Mouse (Mus musculus) kidney, adult 2 months (tissue): Measurements from ENCODE around the gene Rilp. TPM values are rescaled to one million over a fixed set of nuclear protein-coding genes. Genes with fewer than 3 reads are reported as not detected.

Experiments
- DNase-seq: peaks from one replicate; pipeline ENCODE4 v3.0.0; 2021
- H3K27ac ChIP-seq: fragments of 200-500 bp; 2 replicates; pipeline ENCODE4 v1.5.1; 2012; ENCODE audit warnings: low read depth, low read length, control low read depth, inconsistent platforms; ENCODE audit not compliant: insufficient read depth
- H3K27me3 ChIP-seq: fragments of 200-500 bp; replicated peaks from 2 replicates; pipeline ENCODE4 v1.6.1; 2012; ENCODE audit warnings: mild to moderate bottlenecking, moderate library complexity, low read length, inconsistent platforms; ENCODE audit not compliant: control insufficient read depth, insufficient read depth
- H3K36me3 ChIP-seq: fragments of 200-500 bp; 2 replicates; pipeline ENCODE4 v1.6.1; 2012; ENCODE audit warnings: mild to moderate bottlenecking, moderate library complexity, low read length, inconsistent platforms; ENCODE audit not compliant: control insufficient read depth, insufficient read depth
- H3K4me1 ChIP-seq: fragments of 200-500 bp; 2 replicates; pipeline ENCODE4 v1.6.1; 2011; ENCODE audit warnings: low read length; ENCODE audit not compliant: control insufficient read depth, insufficient read depth
- H3K4me3 ChIP-seq: fragments of 200-500 bp; 2 replicates; pipeline ENCODE4 v1.5.1; 2011; ENCODE audit warnings: mild to moderate bottlenecking, low read depth, low read length, control low read depth; ENCODE audit not compliant: insufficient read depth
- POLR2A ChIP-seq: fragments of 200-500 bp; IDR thresholded peaks from one replicate; pipeline ENCODE4 v1.6.1; 2011; ENCODE audit warnings: low read depth, low read length, control low read depth
- whole genome bisulfite sequencing: fragments of 180-500 bp; shearing (Covaris S2); methylation state at CpG from one replicate; pipeline ENCODE4 v1.1.7; 2018; 5-methylcytosine and 5-hydroxymethylcytosine counted together
- polyA plus RNA-seq: library from polyadenylated mRNA; depleted of rRNA; stranded (reverse); fragments of >200 nt; gene quantifications from 2 replicates; pipeline ENCODE4 v1.2.3, GENCODE M21; 2012; rRNA removed

The Rilp gene
- polyA plus RNA-seq, 1 experiment: 19.8 TPM

DNA sequence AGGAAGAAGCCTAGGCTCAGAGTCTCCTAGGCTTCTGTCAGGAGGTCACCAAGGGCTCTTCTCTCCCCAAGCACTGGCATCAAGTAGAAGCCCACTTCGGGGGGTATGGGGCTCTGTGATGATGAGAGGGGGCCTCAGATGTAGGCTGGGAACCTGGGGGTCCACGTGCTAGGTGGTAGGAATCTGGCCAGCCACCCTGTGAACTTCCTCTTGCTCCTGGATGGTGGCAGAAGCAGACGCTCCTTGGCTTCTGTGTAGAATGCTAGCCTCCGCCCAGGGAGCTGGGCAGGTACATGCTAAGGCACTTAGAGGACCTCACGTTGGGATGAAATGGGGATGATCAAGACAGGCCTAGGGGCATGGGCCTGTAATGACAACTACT is 51.5 kb downstream of the Rilp start:
- no peak for DNase-seq
- Histone ChIP-seq H3K4me3 (no peak overlapping the region), H3K4me1 (peaks cover 3% of the 10 kb centered on the region; the same call in 1 of the 2 replicates), H3K27ac (no peak overlapping the region), H3K36me3 (no peaks in the 10 kb centered on the region; the same call in 1 of the 2 replicates), H3K27me3 (no peaks in the 10 kb centered on the region)
- 83% methylated on average over 5 of the region's 5 CpGs for WGBS
- no peak for TF ChIP-seq POLR2A

Other genes starting within 250 kb of the Rilp start
- 17.0 and 21.3 TPM in 2 replicates for gene Rpa1, start 161.8 kb upstream of the Rilp start, polyA plus RNA-seq
- 7.1 and 7.2 TPM in 2 replicates for gene Smyd4, start 161.7 kb upstream of the Rilp start, polyA plus RNA-seq
- gene Serpinf1, start 87.4 kb upstream of the Rilp start, polyA plus RNA-seq: 17.2 and 29.9 TPM in 2 replicates
- gene Serpinf2, start 70.5 kb upstream of the Rilp start, polyA plus RNA-seq: 126 and 141 TPM in 2 replicates
- gene Wdr81, start 55.4 kb upstream of the Rilp start, polyA plus RNA-seq: 17.7 and 21.0 TPM in 2 replicates
- gene Tlcd2, start 48.4 kb upstream of the Rilp start, polyA plus RNA-seq: 14.2 and 14.6 TPM in 2 replicates
- gene Prpf8, start 23.3 kb upstream of the Rilp start, polyA plus RNA-seq: 88.0 and 92.7 TPM in 2 replicates
- 13.3 and 17.3 TPM in 2 replicates for gene Scarf1, start 3.4 kb downstream of the Rilp start, polyA plus RNA-seq
- gene Slc43a2, start 21.6 kb downstream of the Rilp start, polyA plus RNA-seq: 148 and 174 TPM in 2 replicates
- gene Pitpna, start 78.0 kb downstream of the Rilp start, polyA plus RNA-seq: 43.8 and 60.3 TPM in 2 replicates
- gene Inpp5k, start 120.9 kb downstream of the Rilp start, polyA plus RNA-seq: 69.1 and 71.5 TPM in 2 replicates
- gene Myo1c, start 140.4 kb downstream of the Rilp start, polyA plus RNA-seq: 88.9 and 99.7 TPM in 2 replicates
- 48.4 and 62.4 TPM in 2 replicates for gene Crk, start 169.2 kb downstream of the Rilp start, polyA plus RNA-seq
- 194 and 274 TPM in 2 replicates for gene Ywhae, start 222.8 kb downstream of the Rilp start, polyA plus RNA-seq